Mouse (Mus musculus): Measurements from ENCODE around the gene H6pd.

DNA sequence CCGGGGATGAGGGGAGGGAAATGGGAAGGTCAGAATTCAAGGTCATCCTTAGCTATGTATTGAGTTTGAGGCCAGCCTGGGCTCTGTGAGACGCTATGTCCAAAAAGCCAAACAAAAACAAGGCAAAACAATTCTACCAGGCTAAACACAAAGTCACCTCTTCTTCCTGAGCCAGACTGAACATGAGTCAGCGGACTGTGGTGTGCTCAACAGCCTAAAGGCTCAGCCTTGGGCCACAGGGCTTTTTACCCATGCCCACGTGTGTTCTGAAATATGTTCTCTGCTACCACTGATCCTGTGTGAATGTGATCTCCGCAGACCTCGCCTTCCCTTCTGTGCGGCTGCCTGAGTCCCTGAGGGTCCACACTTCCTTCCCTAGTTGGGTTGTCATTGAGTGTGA is 47.3 kb upstream of the H6pd start:
- TF ChIP-seq CTCF (conservative IDR thresholded peaks at IDR 0.05; ENCODE audit: low read length): no peak
- no peak for TF ChIP-seq POU5F1 (IDR thresholded peaks at IDR 0.05; ENCODE audit: borderline replicate concordance, low read length)
- no peak for TF ChIP-seq NANOG (IDR thresholded peaks at IDR 0.05; ENCODE audit: borderline replicate concordance, low read length)

All from E14TG2a.4 (cell line).